Mouse (Mus musculus): Measurements from ENCODE around the gene Gm37240. TPM values are rescaled to one million over a fixed set of nuclear protein-coding genes. Genes with fewer than 3 reads are reported as not detected.

Gm37240 gene
- polyA plus RNA-seq, 1 experiment from 2014 or later, result 0.11 TPM

GRCm38 (mm10) chr3:85649176-85649575, 238.1 kb downstream of the Gm37240 start:
- Histone ChIP-seq H3K4me3 (replicated peaks; ENCODE audit: low read depth, low read length) (no peak overlapping the region), H3K36me3 (ENCODE audit: control insufficient read depth, insufficient read depth, low read length) (no peaks in the 10 kb centered on the region), H3K4me2 (ENCODE audit: low read length) (no peak overlapping the region), H3K27me3 (ENCODE audit: control insufficient read depth, insufficient read depth, low read length) (no peaks in the 10 kb centered on the region), H3K4me1 (ENCODE audit: control insufficient read depth, insufficient read depth, low read length) (no peaks in the 10 kb centered on the region), H3K9ac (replicated peaks; ENCODE audit: low read length) (no peak overlapping the region), H3K9me3 (ENCODE audit: control insufficient read depth, low read length) (no peaks in the 10 kb centered on the region), H3K27ac (replicated peaks; ENCODE audit: low read depth, low read length) (no peak overlapping the region)
- no peak for ATAC-seq (ENCODE audit: low FRiP score, low TSS enrichment)
- 91% methylated on average over 4 of the region's 4 CpGs for WGBS
- DNase-seq, result no peak

- ATAC-seq (ENCODE audit: low FRiP score, low TSS enrichment) (no peak; the same call in 1 of the 2 replicates), DNase-seq (peak; percentile 56)
- Histone ChIP-seq H3K27me3 (ENCODE audit: control insufficient read depth, insufficient read depth, low read length) (no peaks in the 10 kb centered on the region), H3K9me3 (ENCODE audit: control insufficient read depth, low read length) (no peaks in the 10 kb centered on the region), H3K4me3 (replicated peaks; ENCODE audit: low read depth, low read length) (no peak overlapping the region), H3K4me2 (ENCODE audit: low read length) (no peak overlapping the region), H3K27ac (replicated peaks; ENCODE audit: low read depth, low read length) (peak overlapping the region; percentile 70), H3K36me3 (ENCODE audit: control insufficient read depth, insufficient read depth, low read length) (no peaks in the 10 kb centered on the region), H3K4me1 (ENCODE audit: control insufficient read depth, insufficient read depth, low read length) (no peaks in the 10 kb centered on the region), H3K9ac (replicated peaks; ENCODE audit: low read length) (no peak overlapping the region)
- WGBS, result 72% methylated on average over 7 of the region's 7 CpGs
Measured at GRCm38 (mm10) chr3:85645517-85646004, 241.8 kb downstream of the Gm37240 start.

GRCm38 (mm10) chr3:85644814-85645213, 242.5 kb downstream of the Gm37240 start:
- no peaks in the 10 kb centered on the region for H3K27me3 ChIP-seq (ENCODE audit: control insufficient read depth, insufficient read depth, low read length)
- H3K27ac ChIP-seq (replicated peaks; ENCODE audit: low read depth, low read length), result peak overlapping the region; percentile 70
- DNase-seq, result no peak
- 92% methylated on average over 3 of the region's 3 CpGs for WGBS
- ATAC-seq (ENCODE audit: low FRiP score, low TSS enrichment), result no peak
- no peaks in the 10 kb centered on the region for H3K4me1 ChIP-seq (ENCODE audit: control insufficient read depth, insufficient read depth, low read length)
- H3K36me3 ChIP-seq (ENCODE audit: control insufficient read depth, insufficient read depth, low read length), result no peaks in the 10 kb centered on the region
- H3K9me3 ChIP-seq (ENCODE audit: control insufficient read depth, low read length), result no peaks in the 10 kb centered on the region
- H3K9ac ChIP-seq (replicated peaks; ENCODE audit: low read length), result no peak overlapping the region
- H3K4me2 ChIP-seq (ENCODE audit: low read length), result no peak overlapping the region
- H3K4me3 ChIP-seq (replicated peaks; ENCODE audit: low read depth, low read length), result no peak overlapping the region

GRCm38 (mm10) chr3:85641751-85642150, 245.6 kb downstream of the Gm37240 start:
- Histone ChIP-seq H3K36me3 (ENCODE audit: control insufficient read depth, insufficient read depth, low read length) (0 out of 2 replicates have a peak, but pooled peaks cover 5% of the 10 kb centered on the region), H3K9me3 (ENCODE audit: control insufficient read depth, low read length) (no peaks in the 10 kb centered on the region), H3K4me2 (ENCODE audit: low read length) (no peak overlapping the region), H3K4me1 (ENCODE audit: control insufficient read depth, insufficient read depth, low read length) (no peaks in the 10 kb centered on the region), H3K27ac (replicated peaks; ENCODE audit: low read depth, low read length) (no peak overlapping the region), H3K27me3 (ENCODE audit: control insufficient read depth, insufficient read depth, low read length) (no peaks in the 10 kb centered on the region), H3K9ac (replicated peaks; ENCODE audit: low read length) (no peak overlapping the region), H3K4me3 (replicated peaks; ENCODE audit: low read depth, low read length) (no peak overlapping the region)
- ATAC-seq (ENCODE audit: low FRiP score, low TSS enrichment) (no peak), DNase-seq (no peak)
- WGBS, result 84% methylated on average over 3 of the region's 3 CpGs

- no peaks in the 10 kb centered on the region for H3K4me1 ChIP-seq (ENCODE audit: control insufficient read depth, insufficient read depth, low read length)
- H3K9me3 ChIP-seq (ENCODE audit: control insufficient read depth, low read length), result no peaks in the 10 kb centered on the region
- H3K36me3 ChIP-seq (ENCODE audit: control insufficient read depth, insufficient read depth, low read length), result 0 out of 2 replicates have a peak, but pooled peaks cover 5% of the 10 kb centered on the region
- DNase-seq (no peak), ATAC-seq (ENCODE audit: low FRiP score, low TSS enrichment) (no peak)
- no peak overlapping the region for H3K9ac ChIP-seq (replicated peaks; ENCODE audit: low read length)
- no peak overlapping the region for H3K27ac ChIP-seq (replicated peaks; ENCODE audit: low read depth, low read length)
- WGBS, result 97% methylated on average over 5 of the region's 5 CpGs
- H3K27me3 ChIP-seq (ENCODE audit: control insufficient read depth, insufficient read depth, low read length), result no peaks in the 10 kb centered on the region
- no peak overlapping the region for H3K4me2 ChIP-seq (ENCODE audit: low read length)
- no peak overlapping the region for H3K4me3 ChIP-seq (replicated peaks; ENCODE audit: low read depth, low read length)
Measured at GRCm38 (mm10) chr3:85636716-85637447, 250.4 kb downstream of the Gm37240 start.

- Histone ChIP-seq H3K4me2 (ENCODE audit: low read length) (no peak overlapping the region), H3K9me3 (ENCODE audit: control insufficient read depth, low read length) (no peaks in the 10 kb centered on the region), H3K36me3 (ENCODE audit: control insufficient read depth, insufficient read depth, low read length) (0 out of 2 replicates have a peak, but pooled peaks cover 5% of the 10 kb centered on the region), H3K4me3 (replicated peaks; ENCODE audit: low read depth, low read length) (no peak overlapping the region), H3K9ac (replicated peaks; ENCODE audit: low read length) (no peak overlapping the region), H3K4me1 (ENCODE audit: control insufficient read depth, insufficient read depth, low read length) (no peaks in the 10 kb centered on the region), H3K27me3 (ENCODE audit: control insufficient read depth, insufficient read depth, low read length) (no peaks in the 10 kb centered on the region), H3K27ac (replicated peaks; ENCODE audit: low read depth, low read length) (no peak overlapping the region)
- ATAC-seq (ENCODE audit: low FRiP score, low TSS enrichment), result no peak
- 94% methylated on average over 2 of the region's 2 CpGs for WGBS
- no peak for DNase-seq
Measured at GRCm38 (mm10) chr3:85635591-85635990, 251.7 kb downstream of the Gm37240 start.

GRCm38 (mm10) chr3:85635126-85635419, 252.2 kb downstream of the Gm37240 start:
- Histone ChIP-seq H3K27me3 (ENCODE audit: control insufficient read depth, insufficient read depth, low read length) (no peaks in the 10 kb centered on the region), H3K9me3 (ENCODE audit: control insufficient read depth, low read length) (no peaks in the 10 kb centered on the region), H3K4me3 (replicated peaks; ENCODE audit: low read depth, low read length) (no peak overlapping the region), H3K4me2 (ENCODE audit: low read length) (no peak overlapping the region), H3K27ac (replicated peaks; ENCODE audit: low read depth, low read length) (no peak overlapping the region), H3K36me3 (ENCODE audit: control insufficient read depth, insufficient read depth, low read length) (0 out of 2 replicates have a peak, but pooled peaks cover 5% of the 10 kb centered on the region), H3K4me1 (ENCODE audit: control insufficient read depth, insufficient read depth, low read length) (no peaks in the 10 kb centered on the region), H3K9ac (replicated peaks; ENCODE audit: low read length) (no peak overlapping the region)
- 84% methylated on average over 2 of the region's 2 CpGs for WGBS
- no peak for DNase-seq
- no peak for ATAC-seq (ENCODE audit: low FRiP score, low TSS enrichment)

- DNase-seq, result no peak
- Histone ChIP-seq H3K36me3 (ENCODE audit: control insufficient read depth, insufficient read depth, low read length) (0 out of 2 replicates have a peak, but pooled peaks cover 5% of the 10 kb centered on the region), H3K4me2 (ENCODE audit: low read length) (no peak overlapping the region), H3K9me3 (ENCODE audit: control insufficient read depth, low read length) (no peaks in the 10 kb centered on the region), H3K4me3 (replicated peaks; ENCODE audit: low read depth, low read length) (no peak overlapping the region), H3K4me1 (ENCODE audit: control insufficient read depth, insufficient read depth, low read length) (no peaks in the 10 kb centered on the region), H3K9ac (replicated peaks; ENCODE audit: low read length) (no peak overlapping the region), H3K27ac (replicated peaks; ENCODE audit: low read depth, low read length) (no peak overlapping the region), H3K27me3 (ENCODE audit: control insufficient read depth, insufficient read depth, low read length) (no peaks in the 10 kb centered on the region)
- WGBS, result 81% methylated on average over 8 of the region's 8 CpGs
- ATAC-seq (ENCODE audit: low FRiP score, low TSS enrichment), result no peak
Measured at GRCm38 (mm10) chr3:85634389-85635125, 252.8 kb downstream of the Gm37240 start.

Measured in midbrain, embryonic 14.5 days (tissue).